Mouse (Mus musculus): ENCODE data around the gene Pum2. TPM values are rescaled to one million over a fixed set of nuclear protein-coding genes. Genes with fewer than 3 reads are reported as not detected.

The Pum2 gene
- polyA plus RNA-seq, 1 experiment from 2014 or later = 22.7 TPM

DNA sequence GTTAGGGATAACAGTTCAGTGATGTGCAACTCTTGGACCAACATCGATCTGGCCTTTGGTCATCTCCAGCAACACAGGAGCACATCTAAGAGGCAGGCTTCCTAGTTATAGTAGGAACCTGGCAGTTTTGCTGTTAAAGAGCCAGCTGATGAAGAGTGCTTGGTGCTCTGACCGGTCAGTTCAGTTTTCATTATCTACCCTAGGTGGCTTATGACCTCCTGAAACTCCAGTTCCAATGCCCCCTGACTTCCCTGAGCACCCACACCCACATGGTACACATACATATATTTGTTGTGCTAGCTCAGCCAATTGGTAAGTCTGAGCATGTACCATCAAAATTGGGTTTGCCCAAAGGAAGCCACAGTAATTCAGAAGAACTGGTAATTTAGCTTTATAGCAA lies 79.7 kb downstream of the Pum2 start:
- no peaks in the 10 kb centered on the region for H3K4me1 ChIP-seq (replicated peaks; ENCODE audit: control insufficient read depth, insufficient read depth, low read length)
- H3K9me3 ChIP-seq (ENCODE audit: control insufficient read depth) = peaks cover 3% of the 10 kb centered on the region; the same call in 1 of the 2 replicates
- no peak overlapping the region for H3K4me3 ChIP-seq (ENCODE audit: low read depth, low read length)
- ATAC-seq = no peak
- 84% methylated on average over 2 of the region's 2 CpGs for WGBS
- no peak overlapping the region for H3K27ac ChIP-seq (ENCODE audit: low read depth, low read length)
- peaks cover 48% of the 10 kb centered on the region for H3K36me3 ChIP-seq (ENCODE audit: control insufficient read depth, insufficient read depth)
- H3K9ac ChIP-seq (ENCODE audit: low read depth, low read length) = no peak overlapping the region
- no peak overlapping the region for H3K4me2 ChIP-seq (replicated peaks; ENCODE audit: low read depth)
- TF ChIP-seq CTCF (IDR thresholded peaks at IDR 0.05; ENCODE audit: low read depth) = no peak
- no peaks in the 10 kb centered on the region for H3K27me3 ChIP-seq (replicated peaks; ENCODE audit: control insufficient read depth, insufficient read depth, low read length)

DNA sequence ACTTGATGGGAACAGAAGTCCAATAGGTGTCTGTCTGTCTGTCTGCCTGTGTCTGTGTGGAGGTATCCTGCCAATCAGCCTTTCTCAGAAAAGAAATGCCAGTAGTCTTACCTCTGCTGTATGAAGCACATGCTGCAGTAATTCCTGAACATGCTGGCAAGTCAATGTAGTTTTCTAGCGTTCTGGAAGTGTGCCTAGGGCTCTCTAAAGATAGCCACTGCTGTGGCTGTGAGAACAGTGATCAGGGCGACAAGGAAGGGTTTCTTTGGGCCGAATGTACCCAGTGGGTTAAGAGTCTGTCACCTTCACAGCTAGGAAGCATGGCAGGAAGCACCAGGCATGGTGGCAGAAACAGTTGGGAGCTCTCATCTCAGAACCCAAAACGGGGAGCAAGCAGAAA lies 80.2 kb downstream of the Pum2 start:
- H3K4me3 ChIP-seq (ENCODE audit: low read depth, low read length) = no peak overlapping the region
- WGBS = 82% methylated on average over 4 of the region's 4 CpGs
- H3K27ac ChIP-seq (ENCODE audit: low read depth, low read length) = no peak overlapping the region
- H3K36me3 ChIP-seq (ENCODE audit: control insufficient read depth, insufficient read depth) = peaks cover 43% of the 10 kb centered on the region
- TF ChIP-seq CTCF (IDR thresholded peaks at IDR 0.05; ENCODE audit: low read depth) = no peak
- no peak overlapping the region for H3K9ac ChIP-seq (ENCODE audit: low read depth, low read length)
- no peaks in the 10 kb centered on the region for H3K4me1 ChIP-seq (replicated peaks; ENCODE audit: control insufficient read depth, insufficient read depth, low read length)
- H3K4me2 ChIP-seq (replicated peaks; ENCODE audit: low read depth) = no peak overlapping the region
- H3K27me3 ChIP-seq (replicated peaks; ENCODE audit: control insufficient read depth, insufficient read depth, low read length) = no peaks in the 10 kb centered on the region
- ATAC-seq = no peak
- H3K9me3 ChIP-seq (ENCODE audit: control insufficient read depth) = peaks cover 3% of the 10 kb centered on the region; the same call in 1 of the 2 replicates

DNA sequence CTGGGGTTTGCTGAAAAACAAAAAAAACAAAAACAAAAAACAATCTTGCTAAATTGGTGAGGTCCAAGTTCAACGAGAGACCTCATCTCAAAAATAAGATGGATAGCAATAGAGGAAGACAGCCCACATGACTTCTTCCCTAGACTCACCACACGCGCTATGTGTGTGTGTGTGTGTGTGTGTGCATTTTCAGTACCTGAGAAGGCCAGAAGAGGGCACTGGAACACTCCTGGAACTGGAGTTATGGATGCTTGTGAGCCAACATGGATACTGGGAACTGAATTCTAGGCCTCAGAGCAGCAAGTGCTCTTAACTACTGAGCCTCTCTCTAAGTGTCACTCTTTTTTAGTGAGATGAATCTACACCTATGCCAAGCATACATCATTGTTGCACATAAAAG lies 84.1 kb downstream of the Pum2 start:
- peaks cover 3% of the 10 kb centered on the region; the same call in 1 of the 2 replicates for H3K9me3 ChIP-seq (ENCODE audit: control insufficient read depth)
- peaks cover 21% of the 10 kb centered on the region for H3K36me3 ChIP-seq (ENCODE audit: control insufficient read depth, insufficient read depth)
- TF ChIP-seq CTCF (IDR thresholded peaks at IDR 0.05; ENCODE audit: low read depth) = peak; percentile 46
- H3K9ac ChIP-seq (ENCODE audit: low read depth, low read length) = no peak overlapping the region
- H3K4me3 ChIP-seq (ENCODE audit: low read depth, low read length) = no peak overlapping the region
- H3K4me1 ChIP-seq (replicated peaks; ENCODE audit: control insufficient read depth, insufficient read depth, low read length) = 0 out of 2 replicates have a peak, but pooled peaks cover 2% of the 10 kb centered on the region
- 98% methylated on average over 3 of the region's 3 CpGs for WGBS
- H3K27me3 ChIP-seq (replicated peaks; ENCODE audit: control insufficient read depth, insufficient read depth, low read length) = no peaks in the 10 kb centered on the region
- no peak for ATAC-seq
- H3K27ac ChIP-seq (ENCODE audit: low read depth, low read length) = no peak overlapping the region
- no peak overlapping the region for H3K4me2 ChIP-seq (replicated peaks; ENCODE audit: low read depth)

DNA sequence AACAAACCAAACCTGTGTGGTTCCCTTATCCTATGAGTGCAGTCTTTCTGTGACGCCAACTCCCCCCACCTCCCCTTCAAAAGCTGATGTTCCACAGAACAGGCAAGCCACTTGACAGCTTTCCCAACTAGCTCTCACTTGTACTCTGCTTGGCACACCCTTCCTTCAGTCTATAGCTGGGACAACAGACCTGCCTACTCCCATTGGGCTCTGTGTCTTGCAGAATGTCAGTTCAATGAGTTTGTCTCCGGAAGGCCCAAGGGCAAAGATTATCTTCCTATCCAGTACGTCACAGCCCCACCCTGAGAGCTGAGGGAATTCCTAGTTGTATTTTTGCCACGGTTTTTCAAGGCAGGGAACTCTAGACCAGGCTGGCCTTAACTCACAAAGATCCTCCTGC lies 85.2 kb downstream of the Pum2 start:
- H3K27ac ChIP-seq (ENCODE audit: low read depth, low read length) = peak overlapping the region; percentile 35; the same call in 1 of the 2 replicates
- H3K27me3 ChIP-seq (replicated peaks; ENCODE audit: control insufficient read depth, insufficient read depth, low read length) = no peaks in the 10 kb centered on the region
- no peak for TF ChIP-seq CTCF (IDR thresholded peaks at IDR 0.05; ENCODE audit: low read depth)
- 0 out of 2 replicates have a peak, but pooled peaks cover 2% of the 10 kb centered on the region for H3K4me1 ChIP-seq (replicated peaks; ENCODE audit: control insufficient read depth, insufficient read depth, low read length)
- peaks cover 3% of the 10 kb centered on the region; the same call in 1 of the 2 replicates for H3K9me3 ChIP-seq (ENCODE audit: control insufficient read depth)
- ATAC-seq = peak; percentile 83
- no peak overlapping the region for H3K4me2 ChIP-seq (replicated peaks; ENCODE audit: low read depth)
- H3K36me3 ChIP-seq (ENCODE audit: control insufficient read depth, insufficient read depth) = peaks cover 10% of the 10 kb centered on the region
- WGBS = 38% methylated on average over 4 of the region's 4 CpGs
- no peak overlapping the region for H3K4me3 ChIP-seq (ENCODE audit: low read depth, low read length)
- H3K9ac ChIP-seq (ENCODE audit: low read depth, low read length) = no peak overlapping the region

DNA sequence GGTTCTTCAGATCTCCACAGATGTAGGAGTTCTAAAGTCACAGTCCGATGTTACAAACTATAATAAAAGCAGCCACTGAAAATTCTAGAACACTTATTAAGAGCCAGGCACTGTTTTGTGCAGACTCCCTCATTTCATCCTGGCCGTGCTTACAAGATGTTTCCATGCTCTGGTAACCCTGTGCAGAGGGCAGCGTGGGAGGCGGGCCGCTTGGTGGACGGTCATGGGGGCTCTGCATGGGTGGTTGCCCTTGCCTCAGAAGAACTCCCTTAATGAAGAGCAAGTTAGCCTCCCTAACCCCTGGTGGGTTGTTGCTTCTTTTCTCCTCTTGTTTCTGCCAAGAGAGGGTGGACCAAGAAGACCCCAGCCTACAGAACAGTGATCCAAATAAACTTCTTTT lies 85.8 kb downstream of the Pum2 start:
- 0 out of 2 replicates have a peak, but pooled peaks cover 2% of the 10 kb centered on the region for H3K4me1 ChIP-seq (replicated peaks; ENCODE audit: control insufficient read depth, insufficient read depth, low read length)
- H3K27ac ChIP-seq (ENCODE audit: low read depth, low read length) = peak overlapping the region; percentile 35; the same call in 1 of the 2 replicates
- no peak overlapping the region for H3K9ac ChIP-seq (ENCODE audit: low read depth, low read length)
- H3K9me3 ChIP-seq (ENCODE audit: control insufficient read depth) = peaks cover 3% of the 10 kb centered on the region; the same call in 1 of the 2 replicates
- 89% methylated on average over 6 of the region's 6 CpGs for WGBS
- H3K36me3 ChIP-seq (ENCODE audit: control insufficient read depth, insufficient read depth) = peaks cover 6% of the 10 kb centered on the region
- ATAC-seq = no peak
- no peaks in the 10 kb centered on the region for H3K27me3 ChIP-seq (replicated peaks; ENCODE audit: control insufficient read depth, insufficient read depth, low read length)
- TF ChIP-seq CTCF (IDR thresholded peaks at IDR 0.05; ENCODE audit: low read depth) = no peak
- H3K4me3 ChIP-seq (ENCODE audit: low read depth, low read length) = no peak overlapping the region
- H3K4me2 ChIP-seq (replicated peaks; ENCODE audit: low read depth) = no peak overlapping the region

DNA sequence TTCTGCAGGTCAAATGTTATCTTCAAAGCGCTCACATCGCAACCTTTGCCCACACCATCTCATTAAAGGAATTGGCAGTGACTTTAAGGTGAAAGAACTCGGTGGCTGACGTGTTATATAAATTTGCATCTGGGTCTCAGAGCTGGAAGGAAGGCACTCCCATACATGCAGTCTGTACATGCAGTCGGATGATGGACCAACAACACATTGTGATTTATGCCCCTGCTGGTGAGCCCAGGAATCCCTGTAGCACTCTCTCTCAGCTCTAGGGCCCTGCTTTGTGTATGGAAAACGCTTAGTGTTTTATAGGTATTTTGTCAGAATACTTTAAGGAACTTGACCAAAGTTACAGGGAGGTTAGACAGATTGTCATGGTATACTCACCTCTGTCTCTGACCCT lies 86.6 kb downstream of the Pum2 start:
- H3K4me1 ChIP-seq (replicated peaks; ENCODE audit: control insufficient read depth, insufficient read depth, low read length) = 0 out of 2 replicates have a peak, but pooled peaks cover 2% of the 10 kb centered on the region
- H3K9me3 ChIP-seq (ENCODE audit: control insufficient read depth) = peaks cover 3% of the 10 kb centered on the region; the same call in 1 of the 2 replicates
- no peak overlapping the region for H3K27ac ChIP-seq (ENCODE audit: low read depth, low read length)
- H3K4me3 ChIP-seq (ENCODE audit: low read depth, low read length) = no peak overlapping the region
- H3K4me2 ChIP-seq (replicated peaks; ENCODE audit: low read depth) = no peak overlapping the region
- no peaks in the 10 kb centered on the region for H3K27me3 ChIP-seq (replicated peaks; ENCODE audit: control insufficient read depth, insufficient read depth, low read length)
- H3K9ac ChIP-seq (ENCODE audit: low read depth, low read length) = 0 out of 2 replicates have a peak overlapping the region, but pooled peaks have one; percentile 2
- WGBS = 43% methylated on average over 6 of the region's 6 CpGs
- TF ChIP-seq CTCF (IDR thresholded peaks at IDR 0.05; ENCODE audit: low read depth) = peak; percentile 27; the same call in 1 of the 2 replicates
- ATAC-seq = no peak
- no peaks in the 10 kb centered on the region for H3K36me3 ChIP-seq (ENCODE audit: control insufficient read depth, insufficient read depth)

Data from intestine, postnatal 0 days (tissue).